Mouse (Mus musculus) cerebellum, adult 2 months (tissue): ENCODE results near the gene Atp1b2.

Source experiments
- CTCF ChIP-seq: fragments of 200-500 bp; IDR thresholded peaks from 2 replicates; pipeline ENCODE4 v1.5.1; 2011; ENCODE audit warnings: low read depth, mild to moderate bottlenecking, control low read depth, low read length, moderate library complexity, borderline replicate concordance; ENCODE audit not compliant: insufficient read depth
- POLR2A ChIP-seq: fragments of 200-500 bp; IDR thresholded peaks from 2 replicates; pipeline ENCODE4 v1.6.1; 2011; ENCODE audit warnings: low read length, control low read depth, borderline replicate concordance; ENCODE audit not compliant: insufficient read depth

DNA sequence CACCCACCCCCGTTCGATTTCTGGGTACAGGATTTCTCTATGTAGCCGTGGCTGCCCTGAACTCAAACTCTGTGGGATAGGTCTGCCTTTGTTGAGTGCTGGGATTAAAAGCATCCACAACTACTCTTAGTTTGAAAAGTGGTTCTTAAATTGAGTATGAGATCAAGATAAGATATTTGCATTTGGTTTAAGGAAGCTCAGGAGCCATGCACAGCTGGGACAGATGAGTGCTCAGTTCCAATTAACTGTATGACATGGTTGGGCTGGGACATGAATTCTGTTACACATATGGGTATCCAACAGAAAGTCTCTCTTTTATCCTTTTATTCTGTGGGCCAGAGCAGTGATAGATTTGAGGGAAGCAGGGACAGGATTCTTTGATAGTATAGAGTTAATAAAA is 29.7 kb upstream of the Atp1b2 start:
- TF ChIP-seq POLR2A, result no peak
- no peak for TF ChIP-seq CTCF
